Mouse (Mus musculus) adrenal gland (tissue): ENCODE measurements around the gene Gp6.
"Not testable (repeated sequence)": the region's sequence is repeated elsewhere in the genome, so short reads cannot be mapped to it uniquely, and the experiment has no call there.

Experiments used
- intact Hi-C: fragments of 180-260 bp; cut with DNase I; formaldehyde crosslinking; loops from one replicate; pipeline ENCODE4 v1.15.1; 2025
- long read RNA-seq, 2 experiments: library from polyadenylated mRNA; unstranded; transcript quantifications; one replicate each; pipeline ENCODE4 v2.0.0; 2020; ENCODE audit warnings: borderline replicate concordance in 1 of 2; ENCODE audit not compliant: insufficient replicate concordance in 1 of 2
- microRNA-seq, 2 experiments: library from miRNA; unstranded; fragments of <30 nt; microRNA quantifications; one replicate each; pipeline ENCODE4; 2019

The Gp6 gene
- long read RNA-seq, experiment 1: 0 reads
- long read RNA-seq, experiment 2: 0 reads

GRCm38 (mm10) chr7:4397730-4398129, at the start of gene Gp6:
Gp6 (minus strand) TSS chr7:4397744.
- intact Hi-C loops: no loop called here

DNA sequence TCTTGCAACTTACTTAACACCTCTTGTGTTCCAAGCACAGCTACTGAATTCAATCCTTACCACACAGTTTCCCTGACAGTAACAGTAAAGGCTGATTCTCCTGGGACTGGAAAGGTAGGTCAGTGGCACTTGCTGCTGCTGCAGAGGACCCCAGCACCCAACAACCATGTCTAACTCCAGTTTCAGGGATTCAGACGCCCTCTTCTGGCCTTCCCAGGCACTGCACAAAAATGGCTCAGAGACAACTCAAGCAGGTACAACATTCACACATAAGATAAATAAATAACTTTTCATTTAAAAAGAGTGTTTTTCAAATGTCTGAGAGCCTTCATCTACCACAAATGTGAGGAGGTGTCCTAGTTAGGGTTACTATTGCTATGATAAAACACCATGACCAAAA, 49.6 kb upstream of the Gp6 start:
- intact Hi-C loops: no loop called here

DNA sequence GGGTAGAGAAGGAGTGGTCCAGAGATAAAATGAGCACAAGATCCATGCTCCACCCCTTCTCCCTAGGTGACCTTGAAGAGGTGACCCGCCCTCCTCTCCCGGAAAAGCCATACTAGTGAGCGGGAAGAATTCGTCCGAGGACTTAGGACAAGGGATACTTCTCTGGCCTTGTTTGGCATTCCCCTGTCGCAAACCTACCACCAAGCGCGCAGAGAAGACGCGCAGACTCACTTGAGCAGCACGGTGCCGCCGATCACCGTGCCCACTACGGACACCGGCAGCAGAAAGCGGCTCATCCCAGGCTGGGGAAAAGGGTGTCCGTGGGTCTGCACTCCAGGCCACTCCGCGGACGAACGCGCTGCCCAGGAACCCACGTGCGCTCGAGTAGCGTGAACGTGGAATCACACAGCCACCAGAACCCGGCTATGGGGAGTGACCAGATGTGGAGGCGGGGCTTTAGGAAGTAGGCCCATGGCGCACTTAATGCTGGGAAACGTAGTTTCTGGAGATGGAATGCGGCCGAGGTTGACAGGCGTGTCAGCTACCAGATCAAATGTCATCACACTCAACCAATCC, 47.8 kb upstream of the Gp6 start, which contains the start of gene Rdh13:
TSS of gene Rdh13 (minus strand) at position 434 of the 576 bp plus-strand sequence.
- intact Hi-C loops: no loop called here

- intact Hi-C loops: no loop called here
Observed at GRCm38 (mm10) chr7:4440549-4440948, 43.0 kb upstream of the Gp6 start.

GRCm38 (mm10) chr7:4437721-4438120, 40.2 kb upstream of the Gp6 start:
- intact Hi-C loops: no loop called here

GRCm38 (mm10) chr7:4432026-4432425, 34.5 kb upstream of the Gp6 start:
- intact Hi-C loops: loop anchor here (2.0 to 5.0 kb wide), 2 partner anchors 39 to 90 kb away; partner anchors contain the start of gene Tnni3

DNA sequence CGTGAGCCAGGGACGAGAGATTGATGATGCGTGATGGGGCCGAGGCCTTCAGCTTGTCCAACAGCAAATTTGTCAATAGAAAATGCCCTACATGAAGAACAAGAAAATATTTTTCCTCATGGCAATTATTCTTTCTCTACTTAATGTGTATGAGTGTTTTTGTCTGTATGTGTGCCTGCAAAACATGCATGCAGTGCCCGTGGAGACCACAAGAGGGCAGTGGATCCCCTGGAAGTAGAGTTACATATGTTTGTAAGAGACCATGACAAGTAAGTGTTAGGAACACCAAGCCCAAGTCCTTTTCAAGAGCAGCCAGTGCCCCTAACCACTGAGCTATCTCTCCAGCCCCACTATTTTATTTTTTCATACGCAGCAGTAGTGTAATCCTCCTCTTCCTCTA, 34.0 kb upstream of the Gp6 start:
- intact Hi-C loops: loop anchor here (5.0 kb wide), 1 partner anchor 91 kb away; the partner anchor contains the start of gene Tnni3

DNA sequence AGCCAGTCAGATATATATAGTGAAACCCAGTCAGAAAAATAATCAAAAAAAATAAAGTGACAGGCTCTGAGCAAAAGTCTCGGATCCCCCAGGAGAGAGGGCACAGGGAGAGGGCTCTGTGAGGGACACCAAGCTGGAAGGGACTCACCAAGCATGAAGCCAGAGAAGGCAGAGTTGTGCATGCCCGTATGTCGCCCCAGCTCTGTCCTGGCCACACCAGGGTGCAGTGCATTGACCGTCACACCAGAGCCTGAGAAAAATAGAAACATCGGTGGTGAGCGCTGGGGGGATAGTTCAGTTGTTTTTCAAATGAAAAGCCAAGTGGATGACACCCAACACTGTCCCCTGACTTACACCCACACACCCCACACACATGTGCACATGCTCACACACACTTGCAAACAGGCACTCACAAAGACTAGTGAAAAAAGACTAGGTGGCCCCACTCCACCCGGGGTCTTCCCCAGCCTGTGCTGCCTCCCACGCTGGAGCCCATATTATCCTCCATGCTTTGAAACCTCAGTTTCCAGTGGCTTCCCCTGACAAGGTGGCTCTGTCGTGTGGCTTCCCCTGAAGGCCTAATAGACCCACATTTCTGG, 32.8 kb upstream of the Gp6 start:
- intact Hi-C loops: loop anchor here (5.0 kb wide), 1 partner anchor 92 kb away; the partner anchor contains the start of gene Tnni3

DNA sequence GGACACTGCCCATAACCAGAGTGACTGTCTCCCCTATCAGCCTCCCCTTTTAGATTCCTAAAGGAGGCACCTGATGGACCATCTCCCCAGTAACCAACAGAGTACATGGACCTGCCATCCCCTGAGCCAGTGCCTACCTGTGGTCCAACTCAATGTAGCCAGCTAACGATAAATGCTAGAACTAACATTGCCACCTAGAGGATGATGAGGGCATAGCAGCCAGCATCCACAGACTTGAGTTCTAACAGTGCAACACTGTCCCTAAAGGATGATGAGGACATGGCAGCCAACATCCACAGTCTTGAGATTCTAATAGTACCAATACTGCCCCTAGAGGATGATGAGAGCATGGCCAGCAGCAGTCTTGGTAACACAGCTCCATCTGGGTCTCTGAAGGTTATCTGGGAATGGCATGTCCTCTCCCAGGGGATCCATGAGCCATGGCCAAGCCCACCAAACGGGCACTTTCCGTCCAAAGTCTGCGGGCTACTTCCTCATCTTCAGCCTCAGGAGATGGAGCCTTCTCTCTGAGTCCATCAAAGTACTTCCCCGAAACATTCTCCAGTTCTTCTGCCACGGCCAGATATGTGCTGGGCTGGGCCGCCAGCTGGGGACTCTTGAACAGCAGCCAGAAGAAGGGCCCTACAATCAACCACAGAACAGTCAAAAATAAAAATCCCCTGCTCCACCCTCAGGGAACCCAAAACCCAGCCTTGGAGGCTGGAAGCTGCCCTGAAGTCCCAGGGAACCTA, 29.8 kb upstream of the Gp6 start:
- intact Hi-C loops: loop anchor here (2.0 to 10.0 kb wide), 3 partner anchors 129 to 403 kb away; no protein-coding TSS in a partner anchor

- intact Hi-C loops: loop anchor here (10.0 kb wide), 1 partner anchor 395 kb away; no protein-coding TSS in a partner anchor
Observed at GRCm38 (mm10) chr7:4420230-4420629, 22.7 kb upstream of the Gp6 start.

DNA sequence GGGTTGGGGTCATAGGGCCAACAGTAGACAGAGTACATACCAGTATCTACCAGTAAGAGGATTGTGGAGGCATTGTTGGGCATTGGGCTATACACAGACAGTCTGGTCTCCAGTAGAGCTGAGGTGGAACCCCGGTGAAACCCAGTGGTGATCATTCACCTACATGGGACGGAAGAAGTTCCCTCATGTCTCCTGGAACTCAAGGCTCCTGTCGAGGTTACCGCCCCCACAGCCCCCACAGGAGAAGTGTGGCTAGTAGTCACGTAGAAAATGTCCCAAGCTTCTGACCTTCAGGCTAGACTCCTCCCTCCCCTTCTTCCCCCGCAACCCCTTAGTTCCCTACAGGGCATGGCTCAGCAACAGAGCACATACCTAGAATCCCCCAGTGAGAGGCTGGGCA, 22.1 kb upstream of the Gp6 start:
- intact Hi-C loops: loop anchor here (10.0 kb wide), 1 partner anchor 395 kb away; no protein-coding TSS in a partner anchor

DNA sequence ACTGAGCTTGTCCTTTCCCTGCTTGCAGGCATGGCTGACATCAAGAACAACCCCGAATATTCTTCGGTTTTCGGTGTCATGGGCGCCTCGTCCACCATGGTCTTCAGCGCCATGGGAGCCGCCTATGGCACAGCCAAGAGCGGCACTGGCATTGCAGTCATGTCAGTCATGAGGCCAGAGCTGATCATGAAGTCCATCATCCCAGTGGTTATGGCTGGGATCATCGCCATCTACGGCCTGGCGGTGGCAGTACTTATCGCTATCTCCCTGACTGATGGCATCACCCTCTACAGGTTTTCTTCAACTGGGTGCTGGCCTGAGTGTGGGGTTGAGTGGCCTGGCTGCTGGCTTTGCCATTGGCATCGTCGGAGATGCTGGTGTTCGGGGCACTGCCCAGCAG, 14.9 kb upstream of the Gp6 start:
- intact Hi-C loops: not testable (repeated sequence)

- intact Hi-C loops: no loop called here
Observed at GRCm38 (mm10) chr7:4373521-4373920, 24.0 kb downstream of the Gp6 start.

DNA sequence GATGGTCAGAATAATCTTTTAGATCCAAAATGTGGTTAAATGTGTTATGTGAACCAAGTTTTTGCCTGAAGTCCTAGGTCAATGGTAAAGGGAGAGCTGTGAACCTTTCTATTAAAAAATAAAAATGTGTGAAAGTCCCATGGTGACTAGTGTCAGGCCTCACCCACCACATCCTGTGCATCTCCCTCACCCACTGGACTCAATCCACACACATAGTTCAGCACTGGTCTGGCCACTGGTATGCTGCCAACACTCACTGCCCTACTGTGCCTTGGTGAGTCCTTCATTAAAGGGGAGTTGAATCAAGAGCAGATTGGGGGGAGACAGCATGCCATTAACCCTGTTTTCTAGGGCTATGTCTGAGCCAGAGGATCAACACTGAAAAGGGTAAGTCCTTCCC, 60.0 kb downstream of the Gp6 start, which contains the start of gene Ncr1:
TSS of gene Ncr1 (plus strand) at position 216 of the 400 bp plus-strand sequence.
- intact Hi-C loops: no loop called here

DNA sequence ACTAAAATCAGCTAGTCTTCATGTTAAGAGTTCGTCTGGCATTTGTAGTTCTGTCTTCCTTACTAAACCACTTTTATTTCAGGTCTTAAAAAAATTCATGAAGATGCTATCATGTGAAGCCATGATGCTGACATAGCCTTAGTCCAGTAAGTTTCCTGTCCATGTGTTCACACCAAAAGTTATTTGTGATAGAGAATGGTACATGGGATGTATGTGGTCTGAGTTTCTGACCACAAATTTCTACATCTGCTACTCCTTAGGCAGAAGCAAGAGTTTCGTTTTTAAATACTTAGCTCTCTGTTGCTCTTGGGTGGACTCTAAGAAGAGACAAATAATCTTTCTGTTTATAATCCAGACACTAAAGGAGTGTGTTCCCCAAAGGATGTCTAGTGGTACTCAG, 74.2 kb downstream of the Gp6 start:
- intact Hi-C loops: no loop called here

Small RNA genes lying within 50 kb of the gene (microRNA-seq; reads per million reads assigned to microRNA genes)
- 0 reads per million in 2 experiments for gene Gm24605
- gene Gm24752: 0 reads per million in 2 experiments
- gene Gm25349: 0 reads per million in 2 experiments
